Mouse (Mus musculus): ENCODE measurements at regions not wholly inside any gene's neighbourhood (a gene's known extent, or its start where the extent isn't known, plus 50 kb on each side); places are given as distances from the start of the nearest gene placed in this dataset.

DNA sequence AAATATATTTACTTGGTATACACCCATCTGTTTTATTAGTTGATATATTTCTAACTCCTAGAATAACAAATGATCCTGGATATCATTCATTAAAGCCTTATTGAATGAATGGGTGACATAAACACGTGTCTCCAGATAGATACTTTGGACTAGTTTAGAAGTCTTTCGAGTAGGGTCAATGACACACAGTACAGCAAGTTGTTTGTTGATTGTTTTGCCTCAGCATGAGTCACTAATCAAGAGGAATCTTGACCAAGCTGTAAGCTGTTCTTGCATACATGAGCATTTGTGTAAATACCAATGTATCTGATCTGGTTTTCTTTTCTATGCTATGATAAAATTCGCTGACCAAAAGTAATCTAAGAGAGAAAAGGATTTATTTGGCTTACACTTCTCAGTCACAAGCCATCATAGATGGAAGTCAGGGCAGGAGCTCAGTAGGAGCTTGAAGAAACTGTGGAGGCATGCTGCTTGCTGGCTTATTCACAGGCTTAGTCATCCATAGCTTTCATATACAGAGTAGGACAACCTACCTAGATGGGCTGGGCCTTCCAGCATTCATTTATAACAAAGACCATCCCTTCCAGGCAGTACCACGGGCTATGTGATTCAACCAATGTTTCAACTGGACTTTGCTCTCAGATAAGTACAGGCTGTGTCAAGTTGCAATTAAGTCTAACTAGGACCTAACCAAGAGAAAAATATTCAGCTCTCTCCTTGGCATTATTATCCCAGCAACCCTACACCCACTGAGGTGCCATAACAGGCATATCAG lies 192.5 kb downstream of the Rdh14 start:
- H3K4me1 ChIP-seq: no peaks in the 10 kb centered on the region
- no peaks in the 10 kb centered on the region for H3K9me3 ChIP-seq (replicated peaks)
- 81% methylated on average over 4 of the region's 4 CpGs for WGBS

GRCm38 (mm10) chr12:10584026-10584425 lies 193.5 kb downstream of the Rdh14 start:
- Histone ChIP-seq H3K9me3 (replicated peaks) (no peaks in the 10 kb centered on the region), H3K9ac (no peak overlapping the region), H3K4me1 (no peaks in the 10 kb centered on the region), H3K27me3 (no peaks in the 10 kb centered on the region), H3K36me3 (ENCODE audit: poor library complexity, severe bottlenecking) (no peaks in the 10 kb centered on the region), H3K4me2 (no peak overlapping the region), H3K4me3 (no peak overlapping the region), H3K27ac (no peak overlapping the region)
- ATAC-seq: no peak
- WGBS: 69% methylated on average over 7 of the region's 7 CpGs

More for the DNA sequence above, 192.5 kb downstream of the Rdh14 start:
- H3K27ac ChIP-seq: no peak overlapping the region
- H3K9ac ChIP-seq: no peak overlapping the region
- H3K4me2 ChIP-seq: no peak overlapping the region
- H3K36me3 ChIP-seq (ENCODE audit: poor library complexity, severe bottlenecking): no peaks in the 10 kb centered on the region
- H3K27me3 ChIP-seq: no peaks in the 10 kb centered on the region
- ATAC-seq: no peak
- no peak overlapping the region for H3K4me3 ChIP-seq

DNA sequence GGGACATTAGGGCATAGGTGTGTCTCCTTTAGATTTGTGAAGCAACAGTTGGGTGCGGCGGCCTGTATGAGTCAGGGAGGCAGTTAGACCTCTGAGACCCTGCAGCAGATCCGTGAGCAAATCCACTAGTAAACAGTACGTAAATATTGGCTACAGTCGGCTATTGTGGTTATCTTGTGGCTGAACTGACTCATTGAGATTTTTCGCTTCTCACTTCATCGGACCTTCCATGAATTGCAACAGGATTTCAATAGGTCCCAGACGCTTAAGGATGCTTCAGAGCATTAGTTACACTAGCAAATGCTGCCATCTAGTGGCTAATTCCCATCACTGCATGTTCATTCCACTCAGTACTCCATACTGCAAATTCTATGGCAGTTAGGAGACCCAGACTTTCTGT lies 199.0 kb downstream of the Rdh14 start:
- H3K9me3 ChIP-seq (replicated peaks): no peaks in the 10 kb centered on the region

DNA sequence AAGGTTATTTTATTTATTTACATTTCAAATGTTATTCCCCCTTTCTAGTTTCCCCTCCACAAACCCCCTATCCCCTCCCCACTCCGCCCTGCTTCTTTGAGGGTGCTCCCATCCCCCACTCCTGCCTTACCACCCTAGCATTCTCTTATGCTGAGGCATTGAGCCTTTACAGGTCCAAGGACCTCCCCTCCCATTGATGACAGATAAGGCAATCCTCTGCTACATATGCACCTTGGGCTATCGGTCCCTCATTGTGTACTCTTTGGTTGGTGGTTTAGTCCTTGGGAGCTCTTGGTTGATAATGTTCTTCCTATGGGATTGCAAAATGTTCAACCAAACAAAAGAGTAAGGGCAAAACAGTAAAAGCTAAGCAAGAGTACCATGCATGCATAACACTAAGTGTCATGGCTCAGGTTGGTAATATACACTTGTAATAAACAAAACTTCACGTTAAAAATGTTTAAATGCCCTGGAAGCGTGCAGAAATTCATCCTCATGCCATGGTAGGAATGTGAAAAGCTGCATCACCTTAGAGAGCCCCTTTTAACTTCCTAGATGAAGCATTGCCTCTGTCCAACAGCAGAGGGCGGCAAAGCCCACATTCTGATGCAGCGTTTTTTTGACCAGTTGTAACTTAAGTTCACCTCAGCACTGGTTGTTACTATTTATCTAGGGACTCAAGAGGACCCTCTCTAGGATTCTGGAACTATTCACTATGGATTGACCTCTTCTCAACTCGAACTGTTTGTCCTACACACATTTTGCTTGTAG lies 207.6 kb downstream of the Rdh14 start:
- WGBS: 14% methylated on average over 7 of the region's 7 CpGs
- ATAC-seq: peak; percentile 74
- no peak overlapping the region for H3K4me2 ChIP-seq
- no peaks in the 10 kb centered on the region for H3K9me3 ChIP-seq (replicated peaks)
- no peak overlapping the region for H3K9ac ChIP-seq
- H3K4me1 ChIP-seq: no peaks in the 10 kb centered on the region
- no peaks in the 10 kb centered on the region for H3K36me3 ChIP-seq (ENCODE audit: poor library complexity, severe bottlenecking)
- no peak overlapping the region for H3K27ac ChIP-seq
- H3K27me3 ChIP-seq: no peaks in the 10 kb centered on the region
- H3K4me3 ChIP-seq: no peak overlapping the region

More for the DNA sequence above, 199.0 kb downstream of the Rdh14 start:
- peak; percentile 96 for ATAC-seq
- Histone ChIP-seq H3K27ac (no peak overlapping the region), H3K4me2 (no peak overlapping the region), H3K4me1 (no peaks in the 10 kb centered on the region), H3K4me3 (no peak overlapping the region), H3K36me3 (ENCODE audit: poor library complexity, severe bottlenecking) (no peaks in the 10 kb centered on the region), H3K27me3 (no peaks in the 10 kb centered on the region), H3K9ac (no peak overlapping the region)
- 32% methylated on average over 8 of the region's 8 CpGs for WGBS

DNA sequence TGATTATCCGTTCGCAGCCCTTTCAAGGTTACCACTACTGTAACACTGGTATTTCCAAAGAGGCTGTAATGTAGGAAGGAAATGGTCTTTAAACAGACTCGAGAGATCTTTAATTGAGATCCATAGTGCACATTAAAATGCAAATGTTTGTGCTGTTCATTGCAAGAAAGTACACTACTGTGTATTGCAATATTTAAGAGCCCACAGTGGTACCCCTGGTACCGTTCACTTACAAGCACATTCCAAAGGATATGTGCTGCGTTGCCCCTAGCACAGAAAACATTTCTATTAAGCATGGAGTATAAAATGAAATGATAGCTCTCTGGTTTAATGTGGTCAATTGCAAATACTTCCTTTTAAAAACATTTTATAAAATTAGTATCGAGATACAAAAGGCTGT lies 209.5 kb downstream of the Rdh14 start:
- Histone ChIP-seq H3K9me3 (replicated peaks) (no peaks in the 10 kb centered on the region), H3K27me3 (no peaks in the 10 kb centered on the region), H3K4me3 (no peak overlapping the region), H3K9ac (no peak overlapping the region), H3K36me3 (ENCODE audit: poor library complexity, severe bottlenecking) (no peaks in the 10 kb centered on the region), H3K4me2 (no peak overlapping the region), H3K27ac (no peak overlapping the region), H3K4me1 (no peaks in the 10 kb centered on the region)
- WGBS: 78% methylated on average over 6 of the region's 6 CpGs
- no peak for ATAC-seq

DNA sequence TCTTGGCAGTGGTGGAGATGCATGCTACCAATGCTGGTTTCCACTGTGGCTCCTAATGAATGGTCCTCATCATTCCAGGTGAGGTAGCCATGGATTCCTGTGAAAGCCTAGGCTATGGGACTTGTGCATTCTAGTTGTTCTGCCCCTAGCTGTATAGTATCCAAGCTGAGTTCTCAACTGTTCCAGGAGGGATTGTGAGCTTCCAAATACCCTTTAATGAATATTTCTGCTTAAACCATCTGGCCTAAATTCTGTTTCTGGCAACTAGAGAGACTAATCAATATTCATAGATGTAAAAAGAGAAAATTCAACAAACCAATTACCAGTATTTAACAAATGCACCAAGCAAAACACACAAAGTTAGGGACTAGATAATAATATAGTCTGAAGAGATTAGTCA lies 227.7 kb downstream of the Rdh14 start:
- ATAC-seq: peak; percentile 68; the same call in 1 of the 2 replicates
- Histone ChIP-seq H3K27me3 (no peaks in the 10 kb centered on the region), H3K27ac (no peak overlapping the region)

GRCm38 (mm10) chr12:10620541-10620940 lies 230.0 kb downstream of the Rdh14 start:
- Histone ChIP-seq H3K36me3 (ENCODE audit: poor library complexity, severe bottlenecking) (no peaks in the 10 kb centered on the region), H3K9ac (no peak overlapping the region), H3K4me1 (no peaks in the 10 kb centered on the region), H3K4me3 (no peak overlapping the region), H3K27me3 (no peaks in the 10 kb centered on the region), H3K27ac (no peak overlapping the region), H3K9me3 (replicated peaks) (no peaks in the 10 kb centered on the region), H3K4me2 (no peak overlapping the region)
- ATAC-seq: no peak
- WGBS: 94% methylated on average over 3 of the region's 3 CpGs

More for the DNA sequence above, 227.7 kb downstream of the Rdh14 start:
- no peak overlapping the region for H3K9ac ChIP-seq
- no peaks in the 10 kb centered on the region for H3K36me3 ChIP-seq (ENCODE audit: poor library complexity, severe bottlenecking)
- no peak overlapping the region for H3K4me3 ChIP-seq
- no peaks in the 10 kb centered on the region for H3K9me3 ChIP-seq (replicated peaks)
- H3K4me1 ChIP-seq: no peaks in the 10 kb centered on the region
- H3K4me2 ChIP-seq: no peak overlapping the region

GRCm38 (mm10) chr12:10638591-10638990 lies 248.0 kb downstream of the Rdh14 start:
- Histone ChIP-seq H3K4me1 (no peaks in the 10 kb centered on the region), H3K27me3 (no peaks in the 10 kb centered on the region), H3K9ac (no peak overlapping the region), H3K9me3 (replicated peaks) (no peaks in the 10 kb centered on the region), H3K27ac (no peak overlapping the region), H3K36me3 (ENCODE audit: poor library complexity, severe bottlenecking) (no peaks in the 10 kb centered on the region), H3K4me2 (no peak overlapping the region), H3K4me3 (no peak overlapping the region)
- ATAC-seq: no peak
- 83% methylated on average over 3 of the region's 3 CpGs for WGBS

DNA sequence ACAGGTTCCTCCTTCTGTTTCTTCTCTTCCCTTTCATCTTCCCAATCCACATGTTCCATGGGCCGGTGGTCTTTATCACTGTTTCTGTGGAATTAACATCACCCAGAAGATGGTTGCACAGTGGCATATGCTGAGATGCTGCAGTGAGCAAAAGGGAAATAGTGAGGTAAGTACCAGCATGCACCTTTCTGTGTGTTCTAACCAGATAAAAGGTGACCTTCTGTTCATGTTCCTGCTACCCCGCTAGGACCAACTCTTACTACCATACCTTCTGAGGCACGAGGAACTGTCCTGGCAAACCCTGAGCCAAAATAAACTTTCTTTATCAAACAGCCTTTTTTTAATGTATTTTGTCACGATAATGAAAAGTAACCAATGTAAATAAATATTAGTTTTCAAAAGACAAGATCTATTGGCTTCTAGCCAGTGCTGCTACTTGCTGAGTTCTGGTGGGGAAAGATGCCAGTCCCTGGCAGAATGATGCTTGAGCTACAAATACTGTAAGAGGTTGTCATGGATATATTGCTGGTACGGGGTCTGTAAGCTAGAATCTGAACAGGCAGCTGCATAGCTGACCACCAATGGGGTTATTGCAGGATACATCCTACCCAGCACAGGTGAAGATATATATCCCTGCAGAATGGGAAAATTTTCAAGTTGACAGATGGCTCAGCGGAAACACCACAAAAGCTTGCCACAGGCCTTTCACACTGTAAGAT lies 264.1 kb downstream of the Rdh14 start:
- Histone ChIP-seq H3K9ac (no peak overlapping the region), H3K27me3 (no peaks in the 10 kb centered on the region), H3K4me1 (no peaks in the 10 kb centered on the region), H3K36me3 (ENCODE audit: poor library complexity, severe bottlenecking) (no peaks in the 10 kb centered on the region), H3K4me2 (no peak overlapping the region), H3K27ac (peak overlapping the region; percentile 40; the same call in 1 of the 2 replicates), H3K4me3 (no peak overlapping the region), H3K9me3 (replicated peaks) (no peaks in the 10 kb centered on the region)
- WGBS: 78% methylated on average over 6 of the region's 6 CpGs
- peak; percentile 70 for ATAC-seq

GRCm38 (mm10) chr12:10655185-10655544 lies 264.6 kb downstream of the Rdh14 start:
- Histone ChIP-seq H3K27me3 (no peaks in the 10 kb centered on the region), H3K9me3 (replicated peaks) (no peaks in the 10 kb centered on the region), H3K9ac (no peak overlapping the region), H3K4me3 (no peak overlapping the region), H3K4me2 (no peak overlapping the region), H3K4me1 (no peaks in the 10 kb centered on the region), H3K36me3 (ENCODE audit: poor library complexity, severe bottlenecking) (no peaks in the 10 kb centered on the region), H3K27ac (no peak overlapping the region)
- ATAC-seq: peak; percentile 52; the same call in 1 of the 2 replicates

- WGBS: 60% methylated on average over 2 of the region's 2 CpGs
- Histone ChIP-seq H3K27ac (no peak overlapping the region), H3K4me3 (no peak overlapping the region), H3K4me1 (no peaks in the 10 kb centered on the region), H3K36me3 (ENCODE audit: poor library complexity, severe bottlenecking) (no peaks in the 10 kb centered on the region), H3K9me3 (replicated peaks) (no peaks in the 10 kb centered on the region), H3K27me3 (no peaks in the 10 kb centered on the region), H3K4me2 (no peak overlapping the region), H3K9ac (no peak overlapping the region)
- no peak for ATAC-seq
These were observed 268.3 kb downstream of the Rdh14 start for GRCm38 (mm10) chr12:10658826-10659225.

GRCm38 (mm10) chr12:10686747-10687146 lies 296.2 kb downstream of the Rdh14 start:
- Histone ChIP-seq H3K9ac (no peak overlapping the region), H3K4me1 (no peaks in the 10 kb centered on the region), H3K9me3 (replicated peaks) (no peaks in the 10 kb centered on the region), H3K36me3 (ENCODE audit: poor library complexity, severe bottlenecking) (no peaks in the 10 kb centered on the region), H3K4me2 (no peak overlapping the region), H3K4me3 (no peak overlapping the region), H3K27ac (no peak overlapping the region), H3K27me3 (no peaks in the 10 kb centered on the region)
- peak; percentile 63; the same call in 1 of the 2 replicates for ATAC-seq
- WGBS: 57% methylated on average over 4 of the region's 4 CpGs
